Mouse (Mus musculus): ENCODE data around the gene Slc26a11. TPM values are rescaled to one million over a fixed set of nuclear protein-coding genes. Genes with fewer than 3 reads are reported as not detected.

The Slc26a11 gene
- polyA plus RNA-seq (2012; ENCODE audit: low replicate concordance) = 5.0 and 9.2 TPM in 2 replicates

DNA sequence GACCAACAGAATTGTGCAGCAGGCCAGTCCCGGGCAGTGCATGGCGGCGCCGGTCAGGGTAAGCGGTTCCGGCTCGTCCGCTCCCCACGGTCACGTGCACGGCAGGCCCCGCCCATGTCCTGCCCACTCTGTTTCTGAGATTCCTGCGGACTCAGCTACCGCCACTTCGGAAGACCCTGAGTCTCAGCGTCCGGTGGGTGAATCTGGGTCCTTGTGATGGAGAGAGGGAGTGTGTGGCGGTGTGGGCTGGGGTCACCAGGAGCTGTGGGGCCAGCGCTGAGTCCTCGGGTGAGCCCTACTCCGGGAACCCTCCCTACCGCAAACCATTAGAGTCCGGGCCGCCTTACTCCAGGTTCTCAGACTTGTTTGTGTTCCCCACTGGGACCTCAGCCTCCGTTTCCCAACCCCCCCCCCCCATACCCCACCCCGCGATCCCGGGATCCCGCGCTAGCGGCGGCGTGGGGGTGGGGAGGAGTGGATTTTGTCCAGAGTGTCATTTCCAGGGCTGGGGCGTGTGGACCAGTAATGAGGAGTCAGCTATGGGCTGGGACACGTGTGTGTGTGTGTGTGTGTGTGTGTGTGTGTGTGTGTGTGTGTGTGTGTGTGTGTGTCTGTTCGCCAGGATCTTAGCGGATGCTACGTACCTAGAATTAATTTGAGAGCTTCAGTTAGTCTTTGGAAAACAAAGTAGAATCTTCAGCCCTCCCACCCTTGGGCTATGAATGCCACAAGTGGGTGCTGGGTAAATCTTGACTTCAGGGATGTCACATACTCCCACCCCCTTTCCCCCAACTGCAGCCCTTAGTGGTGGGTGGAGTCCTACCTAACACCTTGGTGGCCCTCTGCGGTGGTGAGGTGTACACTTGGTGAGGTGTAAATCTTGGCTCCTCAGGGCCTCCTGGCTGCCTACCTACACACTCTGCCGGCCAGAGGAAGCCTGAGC lies at the start of gene Slc26a11, which contains the start of gene Sgsh:
Gene Slc26a11 (plus strand): TSS at position 115 of the 943 bp plus-strand sequence.
Gene Sgsh (minus strand): TSS at position 94 of the 943 bp plus-strand sequence.

DNA sequence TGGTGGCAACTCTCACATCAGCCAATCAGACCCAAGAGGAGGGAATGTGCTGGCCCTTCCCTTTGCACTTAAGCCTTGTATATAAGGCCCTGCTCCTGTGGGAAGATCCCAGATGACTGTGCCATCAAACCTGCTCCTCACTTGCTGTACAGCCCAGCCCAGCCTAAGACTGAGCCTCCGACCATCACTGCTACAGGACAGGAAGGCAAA lies 47.8 kb upstream of the Slc26a11 start, which contains the start of gene Card14:
Gene Card14 (plus strand): TSS at position 111 of the 210 bp plus-strand sequence.

DNA sequence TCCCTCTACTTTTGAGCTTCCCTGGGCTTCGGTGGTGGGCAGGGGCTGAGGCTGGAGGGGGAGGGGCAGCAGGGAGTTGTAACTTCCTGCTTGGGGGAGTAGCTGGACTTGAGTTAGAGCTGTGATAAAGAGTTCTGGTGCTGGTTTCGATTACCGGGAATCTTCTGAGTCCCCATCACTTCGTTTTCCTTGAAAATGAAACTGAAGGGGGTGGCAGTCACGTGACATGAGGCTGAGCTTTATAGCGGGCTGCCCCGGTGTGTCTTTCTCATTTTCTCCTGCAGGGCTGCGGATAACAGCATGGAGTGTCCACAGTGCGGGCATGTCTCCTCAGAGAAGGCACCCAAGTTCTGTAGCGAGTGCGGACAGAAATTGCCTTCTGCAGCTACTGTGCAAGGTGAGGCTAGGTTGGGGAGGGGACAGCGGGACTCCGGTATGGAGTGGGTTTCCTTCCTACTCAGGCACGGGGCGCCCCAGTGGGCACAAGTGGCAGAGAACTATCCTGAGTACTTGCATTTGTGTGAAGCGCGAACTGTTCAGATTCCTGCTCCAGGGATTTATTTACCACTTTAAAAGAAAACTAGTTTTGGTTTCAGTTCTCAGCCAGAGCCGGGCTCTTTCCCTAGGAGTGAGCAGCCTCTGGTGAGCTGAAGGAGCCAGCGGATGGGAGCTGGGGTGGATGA lies 37.6 kb downstream of the Slc26a11 start, which contains the start of gene Rnf213:
Gene Rnf213 (plus strand): TSS at position 301 of the 683 bp plus-strand sequence.

Other genes with a start within 250 kb of the Slc26a11 start
- 3.5 and 5.2 TPM in 2 replicates for gene Tbc1d16, start 127.1 kb upstream of the Slc26a11 start, polyA plus RNA-seq (2012; ENCODE audit: low replicate concordance)
- 0.25 and 0.75 TPM in 2 replicates for gene Ccdc40, start 127.0 kb upstream of the Slc26a11 start, polyA plus RNA-seq (2012; ENCODE audit: low replicate concordance)
- 50.9 and 72.0 TPM in 2 replicates for gene Gaa, start 87.7 kb upstream of the Slc26a11 start, polyA plus RNA-seq (2012; ENCODE audit: low replicate concordance)
- gene Eif4a3, start 55.5 kb upstream of the Slc26a11 start, polyA plus RNA-seq (2012; ENCODE audit: low replicate concordance) = 70.5 and 113 TPM in 2 replicates
- not detected in 2 replicates for gene Card14, start 47.8 kb upstream of the Slc26a11 start, polyA plus RNA-seq (2012; ENCODE audit: low replicate concordance)
- gene Sgsh, start within 50 bp of the Slc26a11 start, polyA plus RNA-seq (2012; ENCODE audit: low replicate concordance) = 33.4 and 87.9 TPM in 2 replicates
- gene Rnf213, start 37.5 kb downstream of the Slc26a11 start, polyA plus RNA-seq (2012; ENCODE audit: low replicate concordance) = 8.8 and 10.0 TPM in 2 replicates
- gene Endov, start 135.8 kb downstream of the Slc26a11 start, polyA plus RNA-seq (2012; ENCODE audit: low replicate concordance) = 33.7 and 39.0 TPM in 2 replicates
- not detected in 2 replicates for gene Nptx1, start 192.2 kb downstream of the Slc26a11 start, polyA plus RNA-seq (2012; ENCODE audit: low replicate concordance)
- gene Rptor, start 247.3 kb downstream of the Slc26a11 start, polyA plus RNA-seq (2012; ENCODE audit: low replicate concordance) = 30.4 and 33.4 TPM in 2 replicates